Mouse (Mus musculus): ENCODE data around the gene Nkx6-2.

DNA sequence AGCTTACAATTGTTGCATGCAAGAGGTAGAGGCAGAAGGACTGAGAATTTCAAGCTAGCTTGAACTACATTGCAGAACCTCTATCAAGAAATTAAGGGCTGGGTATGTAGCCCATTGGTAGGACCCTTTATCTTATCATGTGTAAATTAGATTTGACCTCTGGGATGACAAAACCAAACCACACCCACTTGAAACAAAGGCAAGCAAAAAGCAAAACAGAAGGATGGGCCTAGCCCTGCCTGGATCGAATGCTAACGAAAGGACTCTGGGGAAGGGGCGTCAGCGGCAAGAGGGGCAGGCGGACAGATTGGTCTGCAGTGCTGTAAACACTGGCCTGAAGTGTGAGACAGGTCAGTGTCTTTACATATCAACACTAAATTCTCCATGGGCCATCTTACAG lies 8.7 kb upstream of the Nkx6-2 start:
- TF ChIP-seq CTCF (IDR thresholded peaks at IDR 0.05): no peak
- TF ChIP-seq POLR2A (IDR thresholded peaks at IDR 0.05; ENCODE audit: insufficient read depth, low read depth, low read length): no peak
- TF ChIP-seq EP300 (IDR thresholded peaks at IDR 0.05; ENCODE audit: insufficient read depth, low read depth, low read length): no peak
